Mouse (Mus musculus): ENCODE measurements around the gene Sac3d1.

DNA sequence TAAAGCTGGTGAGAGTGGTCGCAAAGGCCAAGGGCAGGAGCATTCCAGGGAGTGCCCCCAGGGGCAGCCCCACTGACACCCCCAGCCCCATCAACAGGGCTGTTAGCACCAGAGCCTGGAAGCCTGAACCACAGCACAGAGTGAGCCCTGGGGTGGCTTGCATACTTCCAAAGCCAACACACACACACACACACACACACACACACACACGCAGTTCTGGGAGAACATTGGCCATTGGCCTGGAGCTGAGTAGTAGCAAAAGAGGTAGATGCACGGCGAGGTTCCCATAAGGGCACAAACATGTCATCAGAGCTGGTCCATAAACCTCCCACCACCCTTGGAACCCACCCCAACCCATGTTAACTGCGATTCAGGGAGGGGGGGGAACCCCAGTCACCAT, 51.9 kb downstream of the Sac3d1 start:
- TF ChIP-seq CTCF (IDR thresholded peaks at IDR 0.05; ENCODE audit: control insufficient read depth, insufficient read depth, insufficient read length) (no peak), FOSL1 (IDR thresholded peaks at IDR 0.05; ENCODE audit: insufficient read depth, low read length, poor library complexity, severe bottlenecking) (no peak), CEBPB (IDR thresholded peaks at IDR 0.05; ENCODE audit: low read depth) (no peak), USF1 (IDR thresholded peaks at IDR 0.05; ENCODE audit: low read depth) (no peak), MYOG (IDR thresholded peaks at IDR 0.05; ENCODE audit: control insufficient read depth, extremely low read depth, insufficient read length) (no peak), MAX (IDR thresholded peaks at IDR 0.05) (no peak)

Measured in C2C12 (cell line).